Mouse (Mus musculus) midbrain, embryonic 12.5 days (tissue): ENCODE results near the gene Akap13. TPM values are rescaled to one million over a fixed set of nuclear protein-coding genes. Genes with fewer than 3 reads are reported as not detected.

Experiments used
- ATAC-seq: fragments of 200-750 bp; cut with Nextera tagmentation; 2 replicates; pipeline ENCODE4 v1.8.0; 2017; ENCODE audit warnings: low read depth, moderate TSS enrichment, moderate library complexity; ENCODE audit not compliant: low FRiP score
- H3K27ac ChIP-seq: fragments of 300-500 bp; sonication (generic); replicated peaks from 2 replicates; pipeline ENCODE4 v1.5.1; 2016; ENCODE audit warnings: mild to moderate bottlenecking
- H3K27me3 ChIP-seq: fragments of 300-500 bp; sonication (generic); 2 replicates; pipeline ENCODE4 v1.6.1; 2016; ENCODE audit warnings: mild to moderate bottlenecking
- H3K36me3 ChIP-seq: fragments of 300-500 bp; sonication (generic); 2 replicates; pipeline ENCODE4 v1.6.1; 2016
- H3K4me1 ChIP-seq: fragments of 300-500 bp; sonication (generic); 2 replicates; pipeline ENCODE4 v1.6.1; 2016
- H3K4me2 ChIP-seq: fragments of 300-500 bp; sonication (generic); replicated peaks from 2 replicates; pipeline ENCODE4 v1.6.1; 2016; ENCODE audit warnings: mild to moderate bottlenecking, moderate library complexity
- H3K4me3 ChIP-seq: fragments of 300-500 bp; sonication (generic); 2 replicates; pipeline ENCODE4 v1.5.1; 2016; ENCODE audit warnings: mild to moderate bottlenecking
- H3K9ac ChIP-seq: fragments of 300-500 bp; sonication (generic); replicated peaks from 2 replicates; pipeline ENCODE4 v1.6.1; 2016; ENCODE audit warnings: mild to moderate bottlenecking, moderate library complexity
- H3K9me3 ChIP-seq: fragments of 300-500 bp; sonication (generic); 2 replicates; pipeline ENCODE4 v1.6.1; 2016; ENCODE audit warnings: mild to moderate bottlenecking
- WGBS: fragments of 180-500 bp; shearing (Covaris S2); methylation state at CpG from one replicate; pipeline ENCODE4 v1.1.7; 2016; 5-methylcytosine and 5-hydroxymethylcytosine counted together
- polyA plus RNA-seq: library from polyadenylated mRNA; unstranded; fragments of >200 nt; fragmentation: Nextera tagmentation; extraction: Ambion mirVana; gene quantifications from 2 replicates; pipeline ENCODE4 v1.2.1, GENCODE M21; 2016

The Akap13 gene
- polyA plus RNA-seq, 1 experiment from 2014 or later: 32.9 TPM

DNA sequence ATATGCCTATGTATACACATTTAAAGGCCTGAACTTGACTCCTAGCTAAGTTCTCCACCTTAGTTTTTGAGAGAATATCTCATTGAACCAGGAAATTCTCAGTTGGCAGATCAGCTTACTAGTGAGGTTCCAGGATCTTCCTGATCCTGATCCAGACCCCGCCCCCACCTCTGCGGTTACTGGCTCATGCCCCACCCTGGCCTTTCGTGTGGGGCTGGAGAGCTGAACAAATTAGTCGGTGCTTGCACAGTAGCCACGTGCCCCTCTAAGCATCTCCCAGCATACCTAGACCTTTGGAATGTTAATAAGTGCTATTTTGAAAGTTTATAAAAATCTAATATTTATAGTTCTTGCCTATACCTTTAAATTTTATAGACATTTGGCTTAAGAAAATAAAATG, 139.5 kb downstream of the Akap13 start:
- Histone ChIP-seq H3K27ac (no peak overlapping the region), H3K4me2 (no peak overlapping the region), H3K36me3 (no peaks in the 10 kb centered on the region), H3K9ac (no peak overlapping the region), H3K27me3 (no peaks in the 10 kb centered on the region), H3K9me3 (no peaks in the 10 kb centered on the region), H3K4me3 (no peak overlapping the region), H3K4me1 (no peaks in the 10 kb centered on the region)
- 85% methylated on average over 5 of the region's 5 CpGs for WGBS
- ATAC-seq: no peak

DNA sequence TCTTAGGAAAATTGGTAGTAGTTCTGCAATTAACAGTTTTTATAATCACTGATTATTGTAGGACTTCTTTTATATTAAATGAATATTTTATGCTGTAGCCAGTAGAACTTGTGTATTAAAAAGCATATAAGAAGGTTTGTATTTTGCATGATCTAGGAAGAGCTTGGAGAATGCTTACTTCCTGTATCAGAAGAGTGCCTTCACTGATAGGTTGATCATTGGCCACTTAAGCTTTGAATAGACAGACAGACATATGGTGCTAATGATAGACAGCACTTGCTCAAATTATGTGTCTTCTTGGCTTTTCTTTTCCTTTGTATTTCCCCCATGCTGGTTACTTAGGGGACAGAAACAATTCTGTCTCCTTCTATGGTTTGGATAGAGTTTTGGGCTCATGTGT, 139.9 kb downstream of the Akap13 start:
- no peak for ATAC-seq
- Histone ChIP-seq H3K4me3 (no peak overlapping the region), H3K27me3 (no peaks in the 10 kb centered on the region), H3K4me1 (no peaks in the 10 kb centered on the region), H3K9me3 (no peaks in the 10 kb centered on the region), H3K36me3 (no peaks in the 10 kb centered on the region), H3K27ac (no peak overlapping the region), H3K4me2 (no peak overlapping the region), H3K9ac (no peak overlapping the region)

GRCm38 (mm10) chr7:75596058-75596748, 140.9 kb downstream of the Akap13 start:
- Histone ChIP-seq H3K9me3 (no peaks in the 10 kb centered on the region), H3K36me3 (no peaks in the 10 kb centered on the region), H3K27me3 (no peaks in the 10 kb centered on the region), H3K4me3 (no peak overlapping the region), H3K4me2 (no peak overlapping the region), H3K4me1 (no peaks in the 10 kb centered on the region), H3K9ac (no peak overlapping the region), H3K27ac (no peak overlapping the region)
- WGBS: 88% methylated on average over 6 of the region's 6 CpGs
- no peak for ATAC-seq

DNA sequence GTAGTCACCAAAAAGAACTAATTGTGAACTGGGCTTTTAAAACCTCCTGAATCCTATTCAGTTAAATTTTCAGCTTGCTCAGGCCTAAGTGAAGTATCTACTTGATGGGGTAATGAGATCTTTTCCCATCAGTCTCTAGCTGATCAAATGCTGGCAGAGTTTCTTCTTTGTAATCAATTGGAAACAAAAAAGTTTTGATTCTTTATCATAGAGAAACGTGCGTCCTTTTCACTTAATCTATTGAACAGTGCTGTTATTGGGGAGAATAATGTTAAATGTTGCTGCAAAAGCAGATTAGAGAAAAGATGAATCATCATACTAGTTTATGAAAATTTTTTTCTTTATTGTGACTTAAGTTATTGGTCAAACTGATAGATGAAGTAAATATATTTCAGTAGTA, 142.5 kb downstream of the Akap13 start:
- no peaks in the 10 kb centered on the region for H3K36me3 ChIP-seq
- no peak for ATAC-seq
- H3K4me3 ChIP-seq: no peak overlapping the region
- H3K9me3 ChIP-seq: no peaks in the 10 kb centered on the region
- H3K9ac ChIP-seq: no peak overlapping the region
- H3K27me3 ChIP-seq: no peaks in the 10 kb centered on the region
- H3K4me1 ChIP-seq: no peaks in the 10 kb centered on the region
- H3K27ac ChIP-seq: no peak overlapping the region
- H3K4me2 ChIP-seq: no peak overlapping the region
- 84% methylated on average over 2 of the region's 2 CpGs for WGBS

DNA sequence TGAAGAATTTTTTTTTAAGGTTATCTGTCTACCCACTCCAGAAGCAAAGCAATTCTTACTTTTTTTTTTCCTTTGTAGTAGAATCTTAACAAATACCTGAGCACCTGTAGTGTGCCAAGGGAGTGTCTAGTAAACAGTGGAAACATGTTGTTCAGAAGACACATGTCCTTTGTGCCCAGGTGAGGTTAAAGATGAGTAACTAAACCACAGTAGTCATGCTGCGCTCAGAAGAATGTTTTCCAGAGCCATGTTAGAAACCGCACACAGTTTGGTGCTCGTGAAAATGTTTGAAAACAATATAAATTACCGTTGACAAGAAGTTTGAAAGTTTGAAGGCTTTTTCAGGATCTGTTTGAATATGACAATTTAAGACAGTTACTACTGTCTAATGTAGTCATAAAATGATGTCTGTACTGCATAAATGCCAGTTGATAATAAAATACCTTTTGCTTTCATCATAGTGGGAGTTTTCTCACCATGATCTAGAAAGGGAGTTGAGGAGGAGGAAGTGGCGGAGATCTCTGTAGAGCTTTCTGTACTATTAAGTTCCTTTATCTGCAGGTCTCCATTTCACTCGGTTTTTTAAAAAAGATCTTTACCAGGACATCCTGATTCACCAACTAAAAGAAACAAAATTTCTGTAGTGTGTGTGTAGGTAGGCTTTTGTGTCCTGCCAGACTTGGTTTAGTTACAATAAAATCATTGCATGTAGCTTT, 145.2 kb downstream of the Akap13 start:
- ATAC-seq: no peak
- H3K9me3 ChIP-seq: no peaks in the 10 kb centered on the region
- WGBS: 94% methylated on average over 6 of the region's 6 CpGs
- no peaks in the 10 kb centered on the region for H3K27me3 ChIP-seq
- peaks cover 3% of the 10 kb centered on the region; the same call in 1 of the 2 replicates for H3K36me3 ChIP-seq
- no peak overlapping the region for H3K9ac ChIP-seq
- H3K27ac ChIP-seq: no peak overlapping the region
- H3K4me2 ChIP-seq: no peak overlapping the region
- H3K4me3 ChIP-seq: no peak overlapping the region
- H3K4me1 ChIP-seq: no peaks in the 10 kb centered on the region

DNA sequence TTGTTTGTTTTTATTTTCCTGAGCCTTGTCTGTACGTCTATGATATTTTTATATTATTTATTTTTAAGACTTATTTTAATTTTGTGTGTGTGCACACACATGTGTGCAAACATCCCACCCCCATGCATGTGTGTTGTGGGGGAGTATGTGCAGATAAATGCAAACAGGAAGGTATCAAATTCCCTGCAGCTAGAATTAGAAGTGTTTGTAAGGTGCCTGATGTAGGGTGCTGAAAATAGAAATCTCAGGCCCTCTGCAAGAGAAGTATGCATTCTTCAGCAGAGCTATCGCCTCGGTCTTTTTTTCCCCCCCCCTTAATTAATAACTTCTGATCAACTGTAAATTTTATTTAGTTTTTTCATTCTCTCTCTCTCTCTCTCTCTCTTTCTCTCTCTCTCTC, 151.9 kb downstream of the Akap13 start:
- no peaks in the 10 kb centered on the region for H3K4me1 ChIP-seq
- peaks cover 34% of the 10 kb centered on the region for H3K36me3 ChIP-seq
- H3K4me3 ChIP-seq: no peak overlapping the region
- no peaks in the 10 kb centered on the region for H3K27me3 ChIP-seq
- no peak overlapping the region for H3K4me2 ChIP-seq
- 92% methylated on average over 3 of the region's 3 CpGs for WGBS
- no peak overlapping the region for H3K27ac ChIP-seq
- H3K9me3 ChIP-seq: no peaks in the 10 kb centered on the region
- H3K9ac ChIP-seq: no peak overlapping the region
- no peak for ATAC-seq

- Histone ChIP-seq H3K4me3 (no peak overlapping the region), H3K36me3 (peaks cover 31% of the 10 kb centered on the region), H3K9ac (no peak overlapping the region), H3K9me3 (no peaks in the 10 kb centered on the region), H3K27me3 (no peaks in the 10 kb centered on the region), H3K4me2 (no peak overlapping the region), H3K27ac (no peak overlapping the region), H3K4me1 (no peaks in the 10 kb centered on the region)
- 90% methylated on average over 5 of the region's 5 CpGs for WGBS
- ATAC-seq: no peak
Measured at GRCm38 (mm10) chr7:75608716-75609115, 153.4 kb downstream of the Akap13 start.

DNA sequence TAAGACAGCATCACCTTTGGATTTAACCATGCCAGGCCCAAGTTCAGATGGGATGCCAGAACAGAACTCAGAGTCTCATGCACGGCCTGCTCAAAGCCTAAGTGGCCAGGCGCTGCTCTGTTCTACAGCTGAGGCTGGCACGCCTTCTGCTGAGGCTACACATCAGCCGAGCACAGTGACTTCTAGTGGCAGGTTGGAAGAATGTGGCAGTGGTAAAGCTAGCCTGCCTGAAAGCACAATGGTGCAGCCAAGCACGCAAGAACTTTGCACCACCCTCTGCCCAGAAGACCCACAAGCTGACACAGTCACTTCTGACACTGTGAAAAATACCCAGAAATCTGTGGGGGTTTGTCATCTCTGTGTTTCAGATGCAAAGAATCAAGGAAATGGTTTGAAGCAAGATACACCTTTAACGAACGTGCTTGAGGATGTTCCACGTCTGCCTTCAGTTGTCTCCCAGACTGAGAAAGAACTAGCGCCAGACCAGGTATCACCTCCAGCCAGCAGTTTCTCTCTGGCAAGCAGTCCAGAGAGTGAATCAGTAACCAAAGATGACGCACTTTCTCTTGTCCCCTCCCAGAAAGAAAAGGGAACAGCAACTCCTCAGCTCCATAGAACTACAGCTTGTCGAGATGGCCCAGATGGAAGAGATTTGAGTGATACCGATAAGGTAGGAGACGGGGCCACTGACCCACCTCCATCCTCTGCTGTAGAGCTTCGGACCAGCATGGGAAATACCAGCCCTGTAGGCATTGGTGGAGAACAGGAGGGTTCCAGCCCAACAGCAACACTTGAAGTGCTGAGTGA, 154.3 kb downstream of the Akap13 start:
- 86% methylated on average over 14 of the region's 14 CpGs for WGBS
- no peak overlapping the region for H3K4me3 ChIP-seq
- ATAC-seq: no peak
- H3K4me2 ChIP-seq: no peak overlapping the region
- H3K9ac ChIP-seq: no peak overlapping the region
- no peaks in the 10 kb centered on the region for H3K4me1 ChIP-seq
- H3K9me3 ChIP-seq: no peaks in the 10 kb centered on the region
- H3K27ac ChIP-seq: no peak overlapping the region
- peaks cover 31% of the 10 kb centered on the region for H3K36me3 ChIP-seq
- H3K27me3 ChIP-seq: no peaks in the 10 kb centered on the region

DNA sequence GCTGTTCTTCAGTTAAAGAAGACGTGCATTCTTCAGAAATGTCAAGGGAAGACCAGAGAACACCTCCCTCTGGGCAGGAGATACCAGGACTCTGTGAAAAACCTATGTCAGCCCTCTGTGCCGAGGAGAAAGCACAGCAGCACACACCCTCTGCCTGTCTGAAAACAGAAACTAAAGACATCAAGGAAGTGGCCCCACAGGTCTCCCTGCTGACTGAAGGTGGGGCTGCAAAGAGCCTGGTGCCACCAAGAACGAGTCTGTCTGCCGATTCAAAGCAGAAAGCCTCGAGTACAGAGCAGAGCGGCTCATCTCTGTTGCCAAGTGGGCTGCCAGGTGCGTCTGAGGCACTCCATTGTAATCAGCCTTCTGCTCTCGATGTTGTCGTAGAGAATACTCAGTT, 155.1 kb downstream of the Akap13 start:
- no peak for ATAC-seq
- no peak overlapping the region for H3K4me3 ChIP-seq
- H3K27me3 ChIP-seq: no peaks in the 10 kb centered on the region
- no peak overlapping the region for H3K4me2 ChIP-seq
- H3K4me1 ChIP-seq: no peaks in the 10 kb centered on the region
- no peak overlapping the region for H3K27ac ChIP-seq
- no peaks in the 10 kb centered on the region for H3K9me3 ChIP-seq
- peaks cover 31% of the 10 kb centered on the region for H3K36me3 ChIP-seq
- no peak overlapping the region for H3K9ac ChIP-seq
- 89% methylated on average over 9 of the region's 9 CpGs for WGBS

DNA sequence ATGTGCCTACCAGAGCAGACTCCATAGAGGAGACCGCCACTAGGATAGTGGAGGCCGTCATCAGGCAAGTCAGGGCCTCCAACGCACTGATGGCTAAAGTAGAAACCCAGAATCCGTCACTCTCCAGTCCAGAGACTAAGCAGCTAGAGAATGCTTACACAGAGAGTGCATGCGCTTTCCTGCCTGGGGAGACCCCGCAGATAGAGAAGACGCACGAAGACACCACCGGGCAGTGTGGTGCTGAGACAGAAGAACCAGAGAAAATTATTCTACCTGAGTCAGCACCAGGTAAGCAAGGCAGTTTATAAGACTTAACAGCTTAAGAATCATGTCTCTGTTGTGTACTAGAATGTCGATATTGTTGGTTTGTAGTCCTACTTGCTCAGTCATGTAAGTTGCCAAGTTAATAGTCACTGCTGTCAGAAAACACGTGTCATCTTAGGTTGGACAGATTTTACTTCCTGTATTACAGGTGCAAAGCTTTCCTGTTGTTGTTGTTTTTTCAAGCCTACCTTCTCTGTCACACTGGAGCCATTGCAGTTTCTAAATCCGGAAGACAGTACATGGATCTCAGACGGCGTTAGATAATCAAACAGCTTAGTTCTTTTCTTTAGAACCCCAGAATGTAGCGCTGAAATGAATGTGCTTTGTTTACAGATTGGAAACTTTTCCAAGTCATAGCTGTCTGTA, 156.1 kb downstream of the Akap13 start:
- Histone ChIP-seq H3K36me3 (peaks cover 31% of the 10 kb centered on the region), H3K4me3 (no peak overlapping the region), H3K9me3 (no peaks in the 10 kb centered on the region), H3K9ac (no peak overlapping the region), H3K4me1 (no peaks in the 10 kb centered on the region), H3K27ac (no peak overlapping the region), H3K27me3 (no peaks in the 10 kb centered on the region), H3K4me2 (no peak overlapping the region)
- 91% methylated on average over 15 of the region's 15 CpGs for whole genome bisulfite sequencing
- no peak for ATAC-seq

- no peaks in the 10 kb centered on the region for H3K9me3 ChIP-seq
- no peaks in the 10 kb centered on the region for H3K27me3 ChIP-seq
- peaks cover 31% of the 10 kb centered on the region for H3K36me3 ChIP-seq
- 84% methylated on average over 13 of the region's 13 CpGs for WGBS
- H3K9ac ChIP-seq: no peak overlapping the region
- no peak overlapping the region for H3K27ac ChIP-seq
- no peak overlapping the region for H3K4me3 ChIP-seq
- no peaks in the 10 kb centered on the region for H3K4me1 ChIP-seq
- ATAC-seq: no peak
- H3K4me2 ChIP-seq: no peak overlapping the region
Measured at GRCm38 (mm10) chr7:75612000-75612682, 156.8 kb downstream of the Akap13 start.
